Mouse (Mus musculus) midbrain, embryonic 11.5 days (tissue): ENCODE results near the gene Gpr1. TPM values are rescaled to one million over a fixed set of nuclear protein-coding genes. Genes with fewer than 3 reads are reported as not detected.

Experiments used
- ATAC-seq: fragments of 200-750 bp; cut with Nextera tagmentation; 2 replicates; pipeline ENCODE4 v1.8.0; 2017; ENCODE audit warnings: moderate TSS enrichment, moderate library complexity; ENCODE audit not compliant: low FRiP score
- DNase-seq: peaks from one replicate; pipeline ENCODE4 v3.0.0; 2015; ENCODE audit warnings: low spot score; ENCODE audit errors: missing footprints
- H3K27ac ChIP-seq: fragments of 300-500 bp; sonication (generic); 2 replicates; pipeline ENCODE4 v1.5.1; 2014; ENCODE audit warnings: low read depth, low read length
- H3K27me3 ChIP-seq: fragments of 300-500 bp; sonication (generic); 2 replicates; pipeline ENCODE4 v1.6.1; 2014; ENCODE audit warnings: mild to moderate bottlenecking, low read length, moderate library complexity, mixed read lengths; ENCODE audit not compliant: control insufficient read depth, insufficient read depth
- H3K36me3 ChIP-seq: fragments of 300-500 bp; sonication (generic); 2 replicates; pipeline ENCODE4 v1.6.1; 2014; ENCODE audit warnings: mild to moderate bottlenecking, low read length, moderate library complexity, mixed read lengths; ENCODE audit not compliant: control insufficient read depth, insufficient read depth
- H3K4me1 ChIP-seq: fragments of 300-500 bp; sonication (generic); 2 replicates; pipeline ENCODE4 v1.6.1; 2014; ENCODE audit warnings: low read length; ENCODE audit not compliant: control insufficient read depth, insufficient read depth
- H3K4me2 ChIP-seq: fragments of 300-500 bp; sonication (generic); 2 replicates; pipeline ENCODE4 v1.6.1; 2014; ENCODE audit warnings: mild to moderate bottlenecking, moderate library complexity
- H3K4me3 ChIP-seq: fragments of 300-500 bp; sonication (generic); 2 replicates; pipeline ENCODE4 v1.5.1; 2014; ENCODE audit warnings: low read depth, low read length
- H3K9ac ChIP-seq: fragments of 300-500 bp; sonication (generic); 2 replicates; pipeline ENCODE4 v1.6.1; 2014; ENCODE audit warnings: low read length
- H3K9me3 ChIP-seq: fragments of 300-500 bp; sonication (generic); 2 replicates; pipeline ENCODE4 v1.6.1; 2016; ENCODE audit warnings: low read length; ENCODE audit not compliant: control insufficient read depth
- WGBS: fragments of 180-500 bp; shearing (Covaris S2); extraction: QIAGEN DNeasy Blood & Tissue Kit; methylation state at CpG from one replicate; pipeline ENCODE4 v1.1.7; 2014; 5-methylcytosine and 5-hydroxymethylcytosine counted together
- polyA plus RNA-seq: library from polyadenylated mRNA; unstranded; fragments of >200 nt; fragmentation: Nextera tagmentation; extraction: Ambion mirVana; gene quantifications from 2 replicates; pipeline ENCODE4 v1.2.1, GENCODE M21; 2014

Gene Gpr1
- 0.08 and 0.22 TPM in 2 replicates for polyA plus RNA-seq

DNA sequence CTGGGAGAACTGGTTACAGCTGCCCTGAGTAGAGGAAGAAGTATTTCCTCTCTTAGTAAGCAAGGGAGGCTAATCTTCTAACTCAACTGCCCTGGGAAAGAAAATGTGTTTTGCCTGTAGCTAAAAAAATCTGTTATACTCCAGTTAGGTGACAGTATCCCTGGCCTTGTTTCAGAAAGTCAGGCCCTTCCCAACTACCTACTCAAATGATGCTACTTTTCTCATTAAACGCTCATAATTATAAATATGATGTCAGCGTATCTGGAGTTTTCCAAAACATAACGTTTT, at the start of gene Gpr1:
Gene Gpr1, minus strand, starts transcription at position 273 of the 288 bp plus-strand sequence.
- no peaks in the 10 kb centered on the region for H3K27me3 ChIP-seq
- peaks cover 7% of the 10 kb centered on the region; the same call in 1 of the 2 replicates for H3K4me1 ChIP-seq
- H3K36me3 ChIP-seq, result no peaks in the 10 kb centered on the region
- 24% methylated on average over 3 of the region's 3 CpGs for WGBS
- peak; percentile 93 for DNase-seq
- peak within 1 kb of the TSS; percentile 27 for H3K4me2 ChIP-seq
- peak within 1 kb of the TSS; percentile 37 for H3K27ac ChIP-seq
- no peak for ATAC-seq
- no peaks in the 10 kb centered on the region; the same call in 1 of the 2 replicates for H3K9me3 ChIP-seq
- 0 out of 2 replicates have a peak within 1 kb of the TSS, but pooled peaks have one; percentile 1 for H3K9ac ChIP-seq
- H3K4me3 ChIP-seq, result peak within 1 kb of the TSS; percentile 7; the same call in 1 of the 2 replicates

DNA sequence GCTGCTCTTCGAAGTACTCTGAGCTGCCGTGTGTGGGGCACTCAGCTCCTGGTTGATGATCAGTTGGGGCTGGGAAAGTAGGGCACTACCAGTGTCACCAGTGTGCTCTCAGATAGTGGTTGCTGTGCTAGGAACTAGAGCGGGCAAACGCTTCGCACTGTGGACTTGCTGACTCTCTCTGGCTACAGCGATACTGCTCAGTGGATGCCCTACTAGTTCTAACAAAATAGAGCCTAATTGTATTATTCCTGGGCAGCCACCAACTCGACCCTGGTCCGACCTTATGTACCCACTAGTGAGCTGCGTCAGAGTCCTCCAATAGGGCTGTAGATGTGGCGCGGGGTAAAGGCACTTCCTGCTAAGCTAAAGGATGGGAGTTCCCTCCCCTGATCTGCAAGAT, 49.3 kb upstream of the Gpr1 start:
- no peaks in the 10 kb centered on the region for H3K36me3 ChIP-seq
- H3K4me2 ChIP-seq, result no peak overlapping the region
- H3K27ac ChIP-seq, result no peak overlapping the region
- H3K9me3 ChIP-seq, result no peaks in the 10 kb centered on the region
- WGBS, result 41% methylated on average over 11 of the region's 11 CpGs
- DNase-seq (peak; percentile 92), ATAC-seq (no peak)
- no peak overlapping the region for H3K9ac ChIP-seq
- peaks cover 58% of the 10 kb centered on the region for H3K27me3 ChIP-seq
- H3K4me3 ChIP-seq, result no peak overlapping the region
- H3K4me1 ChIP-seq, result no peaks in the 10 kb centered on the region

DNA sequence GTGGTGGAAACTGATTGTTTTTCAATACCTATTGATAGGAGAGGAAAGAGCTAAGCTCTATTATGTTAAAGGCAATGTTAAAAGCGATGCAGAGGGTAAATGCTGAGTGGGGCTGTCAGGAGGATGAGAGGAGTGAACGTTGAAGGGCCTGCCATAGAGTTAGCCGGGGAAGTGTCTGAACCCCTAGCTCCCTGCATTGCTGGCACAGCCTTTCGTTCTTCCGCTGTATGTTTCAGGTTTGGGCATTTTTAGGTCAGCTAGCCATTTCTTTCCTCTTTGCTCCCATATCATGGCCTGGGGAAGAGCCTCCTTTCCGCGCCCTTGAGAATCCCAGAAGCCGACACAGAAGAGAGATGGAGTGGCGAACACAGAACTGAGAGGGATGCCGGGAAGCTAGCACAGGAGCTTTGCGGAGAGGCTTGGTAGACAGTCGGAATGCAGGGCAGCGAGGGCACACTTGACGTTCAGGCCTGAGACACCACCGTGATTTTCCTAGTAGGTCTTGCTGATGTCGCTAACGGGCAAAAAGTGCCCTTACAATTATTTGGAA, 46.8 kb upstream of the Gpr1 start:
- ATAC-seq (no peak), DNase-seq (peak; percentile 93)
- H3K4me1 ChIP-seq, result 0 out of 2 replicates have a peak, but pooled peaks cover under 1% of the 10 kb centered on the region
- H3K36me3 ChIP-seq, result no peaks in the 10 kb centered on the region
- no peak overlapping the region for H3K4me3 ChIP-seq
- no peak overlapping the region for H3K4me2 ChIP-seq
- WGBS, result 40% methylated on average over 17 of the region's 17 CpGs
- peaks cover 66% of the 10 kb centered on the region for H3K27me3 ChIP-seq
- H3K27ac ChIP-seq, result no peak overlapping the region
- H3K9ac ChIP-seq, result no peak overlapping the region
- no peaks in the 10 kb centered on the region for H3K9me3 ChIP-seq

GRCm38 (mm10) chr1:63260742-63261033, 46.3 kb upstream of the Gpr1 start:
- 0 out of 2 replicates have a peak, but pooled peaks cover 3% of the 10 kb centered on the region for H3K4me1 ChIP-seq
- no peak overlapping the region for H3K27ac ChIP-seq
- DNase-seq (no peak), ATAC-seq (no peak)
- H3K36me3 ChIP-seq, result no peaks in the 10 kb centered on the region
- WGBS, result 43% methylated on average over 5 of the region's 5 CpGs
- no peak overlapping the region for H3K4me2 ChIP-seq
- H3K27me3 ChIP-seq, result peaks cover 70% of the 10 kb centered on the region
- no peaks in the 10 kb centered on the region for H3K9me3 ChIP-seq
- no peak overlapping the region for H3K4me3 ChIP-seq
- H3K9ac ChIP-seq, result no peak overlapping the region

DNA sequence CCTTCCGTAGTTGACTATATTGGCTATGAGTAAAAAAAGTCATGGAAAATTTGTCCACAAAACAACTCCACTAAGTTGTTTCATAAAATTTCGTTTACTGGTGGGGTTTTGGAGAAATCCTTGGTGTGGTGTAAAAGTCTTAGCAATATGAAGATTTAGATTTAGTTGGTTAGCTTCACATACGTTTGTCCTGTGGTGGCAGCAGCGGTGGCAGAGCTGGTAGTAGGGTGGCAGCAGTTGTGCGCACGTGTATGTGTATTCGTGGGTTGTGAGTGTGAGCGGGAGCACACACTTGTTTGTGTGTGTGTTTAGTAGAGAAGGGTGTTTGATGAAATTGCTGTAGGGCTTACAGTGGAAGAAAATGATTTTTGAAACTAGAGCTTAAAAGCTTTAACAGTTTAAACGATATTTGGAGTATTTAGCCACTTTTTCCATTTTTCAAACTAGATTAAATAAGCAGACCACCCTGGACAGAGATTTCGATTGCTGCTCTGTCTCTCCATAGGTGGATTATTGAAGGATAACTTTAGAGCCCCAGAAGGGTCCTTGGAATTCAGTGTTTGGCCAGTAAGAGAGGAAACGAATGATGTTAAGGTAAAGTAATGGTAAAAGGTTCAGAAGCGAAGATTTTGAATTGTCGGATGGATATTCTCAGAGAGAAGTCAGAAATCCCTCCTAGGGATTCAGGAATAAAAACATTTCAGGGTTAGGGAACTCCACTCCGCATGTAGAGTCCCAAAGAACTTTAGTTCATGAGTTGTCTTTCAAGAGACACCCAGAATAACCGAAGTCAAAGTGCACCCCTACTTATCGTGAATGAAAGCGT, 45.8 kb upstream of the Gpr1 start:
- Histone ChIP-seq H3K27ac (no peak overlapping the region), H3K27me3 (peaks cover 76% of the 10 kb centered on the region), H3K4me1 (peaks cover 6% of the 10 kb centered on the region; the same call in 1 of the 2 replicates), H3K9ac (no peak overlapping the region), H3K9me3 (no peaks in the 10 kb centered on the region), H3K4me2 (no peak overlapping the region), H3K4me3 (no peak overlapping the region), H3K36me3 (no peaks in the 10 kb centered on the region)
- DNase-seq (peak; percentile 94), ATAC-seq (no peak)
- WGBS, result 46% methylated on average over 17 of the region's 17 CpGs

DNA sequence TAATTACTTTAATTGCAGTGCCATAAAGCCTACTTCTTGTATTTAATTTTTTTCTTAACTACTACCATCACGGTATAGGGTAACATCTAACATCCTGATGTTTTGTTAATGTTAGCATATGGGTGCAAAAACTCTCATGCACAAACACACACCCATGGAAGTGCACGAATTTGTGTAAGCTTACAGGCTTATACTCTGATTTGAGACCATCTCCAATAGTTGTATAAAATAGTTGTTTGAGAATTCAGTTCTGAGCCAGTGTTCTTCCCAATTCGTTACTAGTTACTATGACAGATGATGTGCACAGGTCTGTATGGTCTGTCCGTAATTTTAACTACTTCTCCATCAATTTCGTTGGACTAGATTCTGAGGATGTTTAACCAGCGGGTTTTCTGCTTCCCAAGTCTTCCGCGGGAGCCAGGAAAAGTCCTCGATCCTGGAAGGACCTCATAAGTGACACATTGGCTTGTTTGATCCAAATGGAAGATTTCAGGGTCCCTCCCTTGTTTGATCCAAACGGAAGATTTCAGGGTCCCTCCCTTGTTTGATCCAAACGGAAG, 45.0 kb upstream of the Gpr1 start:
- Histone ChIP-seq H3K27me3 (peaks cover 76% of the 10 kb centered on the region), H3K36me3 (no peaks in the 10 kb centered on the region), H3K9ac (no peak overlapping the region), H3K4me1 (peaks cover 10% of the 10 kb centered on the region), H3K4me2 (no peak overlapping the region), H3K9me3 (no peaks in the 10 kb centered on the region), H3K4me3 (no peak overlapping the region), H3K27ac (no peak overlapping the region)
- ATAC-seq, result no peak
- WGBS, result 44% methylated on average over 11 of the region's 11 CpGs
- DNase-seq, result peak; percentile 93

GRCm38 (mm10) chr1:63258501-63258900, 44.2 kb upstream of the Gpr1 start:
- H3K9ac ChIP-seq, result no peak overlapping the region
- peak; percentile 88 for DNase-seq
- no peaks in the 10 kb centered on the region for H3K9me3 ChIP-seq
- ATAC-seq, result no peak
- H3K27ac ChIP-seq, result no peak overlapping the region
- H3K4me3 ChIP-seq, result no peak overlapping the region
- no peak overlapping the region for H3K4me2 ChIP-seq
- H3K27me3 ChIP-seq, result peaks cover 71% of the 10 kb centered on the region
- no peaks in the 10 kb centered on the region for H3K36me3 ChIP-seq
- H3K4me1 ChIP-seq, result peaks cover 10% of the 10 kb centered on the region
- 47% methylated on average over 2 of the region's 2 CpGs for WGBS

DNA sequence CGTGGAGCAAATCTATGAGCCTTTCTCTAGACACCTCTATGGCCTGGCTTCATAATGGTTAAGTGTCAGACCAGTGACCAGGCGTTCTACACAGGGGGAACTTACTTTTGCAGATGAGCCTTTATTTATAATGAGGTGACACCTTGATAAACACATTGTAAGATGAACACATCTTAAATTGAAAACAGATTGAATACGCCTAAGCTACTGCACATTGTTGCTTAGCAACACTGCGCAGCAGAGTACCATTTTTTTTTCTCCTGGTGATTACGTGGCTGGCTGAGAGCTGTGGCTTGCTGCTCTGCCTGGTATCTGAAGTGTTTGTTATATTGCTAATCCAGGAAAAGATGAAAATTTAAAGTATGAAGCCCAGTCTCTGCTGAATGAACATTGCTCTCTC, 41.7 kb upstream of the Gpr1 start:
- no peak overlapping the region for H3K9ac ChIP-seq
- no peak overlapping the region; the same call in 1 of the 2 replicates for H3K27ac ChIP-seq
- H3K27me3 ChIP-seq, result peaks cover 74% of the 10 kb centered on the region
- ATAC-seq, result 0 out of 2 replicates have a peak, but pooled peaks have one; percentile 43
- 20% methylated on average over 5 of the region's 5 CpGs for WGBS
- no peaks in the 10 kb centered on the region for H3K36me3 ChIP-seq
- no peaks in the 10 kb centered on the region for H3K9me3 ChIP-seq
- peaks cover 21% of the 10 kb centered on the region for H3K4me1 ChIP-seq
- peak; percentile 90 for DNase-seq
- H3K4me2 ChIP-seq, result no peak overlapping the region
- no peak overlapping the region for H3K4me3 ChIP-seq

GRCm38 (mm10) chr1:63255101-63255500, 40.8 kb upstream of the Gpr1 start:
- ATAC-seq (no peak), DNase-seq (peak; percentile 89)
- Histone ChIP-seq H3K9me3 (no peaks in the 10 kb centered on the region), H3K27me3 (peaks cover 75% of the 10 kb centered on the region), H3K36me3 (no peaks in the 10 kb centered on the region), H3K4me2 (no peak overlapping the region), H3K4me1 (peaks cover 21% of the 10 kb centered on the region), H3K4me3 (no peak overlapping the region), H3K27ac (peak overlapping the region; percentile 4; the same call in 1 of the 2 replicates), H3K9ac (no peak overlapping the region)
- WGBS, result 5% methylated on average over 4 of the region's 4 CpGs
